Mouse (Mus musculus) brain, embryonic 14.5 days (tissue): ENCODE results near the gene Vps37c.

ENCODE experiments used
- CTCF ChIP-seq: fragments of 200-500 bp; IDR thresholded peaks from 2 replicates; pipeline ENCODE4 v1.5.1; 2012; ENCODE audit warnings: inconsistent platforms, mild to moderate bottlenecking, moderate library complexity, borderline replicate concordance; ENCODE audit not compliant: insufficient read depth, insufficient read length; ENCODE audit errors: extremely low read depth
- POLR2A ChIP-seq: fragments of 200-500 bp; IDR thresholded peaks from 2 replicates; pipeline ENCODE4 v1.6.1; 2012; ENCODE audit warnings: mild to moderate bottlenecking, inconsistent platforms, borderline replicate concordance; ENCODE audit not compliant: poor library complexity, insufficient read depth, insufficient read length, severe bottlenecking; ENCODE audit errors: extremely low read depth

DNA sequence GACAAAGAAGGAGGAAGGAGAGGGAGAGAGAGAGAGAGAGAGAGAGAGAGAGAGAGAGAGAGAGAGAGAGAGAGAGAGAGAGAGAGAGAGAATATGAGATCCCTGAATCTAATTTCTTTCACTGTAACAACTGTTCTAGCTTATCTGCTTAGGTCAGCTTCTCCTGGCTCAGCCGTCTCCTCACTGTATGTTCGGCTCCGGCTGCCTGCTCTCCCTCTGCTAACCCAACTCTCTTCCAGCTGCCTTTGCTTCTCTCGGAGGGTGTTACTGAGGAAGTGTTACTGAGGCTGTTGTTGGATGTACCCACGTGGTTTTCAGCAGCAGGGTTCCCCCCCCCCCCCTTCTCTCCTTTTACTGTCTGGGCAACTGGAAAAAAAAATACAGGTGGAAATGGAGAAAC is 48.5 kb upstream of the Vps37c start:
- TF ChIP-seq POLR2A (no peak), CTCF (no peak)
